Mouse (Mus musculus): ENCODE results near the gene Taok1. TPM values are rescaled to one million over a fixed set of nuclear protein-coding genes. Genes with fewer than 3 reads are reported as not detected.

The Taok1 gene
- polyA plus RNA-seq, 1 experiment from 2014 or later: 32.1 TPM

GRCm38 (mm10) chr11:77514832-77515636, 92.6 kb downstream of the Taok1 start, which contains the start of gene Abhd15:
TSS of gene Abhd15 (plus strand) at chr11:77515121.
- Histone ChIP-seq H3K4me3 (ENCODE audit: low read depth, low read length) (peak within 1 kb of the TSS; percentile 40), H3K27me3 (ENCODE audit: control insufficient read depth, insufficient read depth, low read length) (peaks cover 12% of the 10 kb centered on the region), H3K36me3 (ENCODE audit: control insufficient read depth, insufficient read depth, low read length) (no peaks in the 10 kb centered on the region), H3K9ac (replicated peaks; ENCODE audit: low read depth, low read length) (peak within 1 kb of the TSS; percentile 39), H3K4me2 (ENCODE audit: low read depth, low read length) (peak within 1 kb of the TSS; percentile 89), H3K4me1 (ENCODE audit: control insufficient read depth, insufficient read depth, low read length) (peaks cover 17% of the 10 kb centered on the region), H3K9me3 (ENCODE audit: control insufficient read depth, low read length) (no peaks in the 10 kb centered on the region), H3K27ac (ENCODE audit: low read depth, low read length) (no peak within 1 kb of the TSS)
- WGBS: 1% methylated on average over 48 of the region's 72 CpGs
- peak; percentile 57 for ATAC-seq (ENCODE audit: low read depth)

- Histone ChIP-seq H3K27me3 (ENCODE audit: control insufficient read depth, insufficient read depth, low read length) (peaks cover 12% of the 10 kb centered on the region), H3K27ac (ENCODE audit: low read depth, low read length) (no peak overlapping the region), H3K9ac (replicated peaks; ENCODE audit: low read depth, low read length) (peak overlapping the region; percentile 39; the same call in 1 of the 2 replicates), H3K4me1 (ENCODE audit: control insufficient read depth, insufficient read depth, low read length) (peaks cover 17% of the 10 kb centered on the region), H3K36me3 (ENCODE audit: control insufficient read depth, insufficient read depth, low read length) (no peaks in the 10 kb centered on the region), H3K9me3 (ENCODE audit: control insufficient read depth, low read length) (no peaks in the 10 kb centered on the region), H3K4me2 (ENCODE audit: low read depth, low read length) (peak overlapping the region; percentile 89), H3K4me3 (ENCODE audit: low read depth, low read length) (peak overlapping the region; percentile 40)
- WGBS: 7% methylated on average over 19 of the region's 19 CpGs
- no peak for ATAC-seq (ENCODE audit: low read depth)
Observed at GRCm38 (mm10) chr11:77514281-77514831, 93.3 kb downstream of the Taok1 start.

GRCm38 (mm10) chr11:77513811-77514170, 93.8 kb downstream of the Taok1 start:
- peak overlapping the region; percentile 92 for H3K4me2 ChIP-seq (ENCODE audit: low read depth, low read length)
- no peaks in the 10 kb centered on the region for H3K9me3 ChIP-seq (ENCODE audit: control insufficient read depth, low read length)
- 5% methylated on average over 10 of the region's 10 CpGs for WGBS
- ATAC-seq (ENCODE audit: low read depth): no peak
- peaks cover 17% of the 10 kb centered on the region for H3K4me1 ChIP-seq (ENCODE audit: control insufficient read depth, insufficient read depth, low read length)
- peaks cover 12% of the 10 kb centered on the region for H3K27me3 ChIP-seq (ENCODE audit: control insufficient read depth, insufficient read depth, low read length)
- no peak overlapping the region for H3K27ac ChIP-seq (ENCODE audit: low read depth, low read length)
- peak overlapping the region; percentile 58 for H3K4me3 ChIP-seq (ENCODE audit: low read depth, low read length)
- no peaks in the 10 kb centered on the region for H3K36me3 ChIP-seq (ENCODE audit: control insufficient read depth, insufficient read depth, low read length)
- H3K9ac ChIP-seq (replicated peaks; ENCODE audit: low read depth, low read length): no peak overlapping the region

- Histone ChIP-seq H3K4me3 (ENCODE audit: low read depth, low read length) (peak overlapping the region; percentile 58), H3K4me2 (ENCODE audit: low read depth, low read length) (peak overlapping the region; percentile 92), H3K4me1 (ENCODE audit: control insufficient read depth, insufficient read depth, low read length) (peaks cover 21% of the 10 kb centered on the region), H3K9ac (replicated peaks; ENCODE audit: low read depth, low read length) (peak overlapping the region; percentile 61), H3K9me3 (ENCODE audit: control insufficient read depth, low read length) (no peaks in the 10 kb centered on the region), H3K27ac (ENCODE audit: low read depth, low read length) (no peak overlapping the region), H3K36me3 (ENCODE audit: control insufficient read depth, insufficient read depth, low read length) (no peaks in the 10 kb centered on the region), H3K27me3 (ENCODE audit: control insufficient read depth, insufficient read depth, low read length) (peaks cover 12% of the 10 kb centered on the region)
- ATAC-seq (ENCODE audit: low read depth): peak; percentile 56
- WGBS: under 1% methylated on average over 62 of the region's 84 CpGs
Observed at GRCm38 (mm10) chr11:77512891-77513810, 94.5 kb downstream of the Taok1 start.

GRCm38 (mm10) chr11:77511336-77511735, 96.3 kb downstream of the Taok1 start:
- H3K4me3 ChIP-seq (ENCODE audit: low read depth, low read length): no peak overlapping the region
- no peak overlapping the region for H3K9ac ChIP-seq (replicated peaks; ENCODE audit: low read depth, low read length)
- H3K27ac ChIP-seq (ENCODE audit: low read depth, low read length): no peak overlapping the region
- 84% methylated on average over 5 of the region's 5 CpGs for WGBS
- H3K9me3 ChIP-seq (ENCODE audit: control insufficient read depth, low read length): no peaks in the 10 kb centered on the region
- H3K4me1 ChIP-seq (ENCODE audit: control insufficient read depth, insufficient read depth, low read length): peaks cover 21% of the 10 kb centered on the region
- no peak overlapping the region for H3K4me2 ChIP-seq (ENCODE audit: low read depth, low read length)
- ATAC-seq (ENCODE audit: low read depth): no peak
- peaks cover 10% of the 10 kb centered on the region for H3K27me3 ChIP-seq (ENCODE audit: control insufficient read depth, insufficient read depth, low read length)
- peaks cover 14% of the 10 kb centered on the region for H3K36me3 ChIP-seq (ENCODE audit: control insufficient read depth, insufficient read depth, low read length)

DNA sequence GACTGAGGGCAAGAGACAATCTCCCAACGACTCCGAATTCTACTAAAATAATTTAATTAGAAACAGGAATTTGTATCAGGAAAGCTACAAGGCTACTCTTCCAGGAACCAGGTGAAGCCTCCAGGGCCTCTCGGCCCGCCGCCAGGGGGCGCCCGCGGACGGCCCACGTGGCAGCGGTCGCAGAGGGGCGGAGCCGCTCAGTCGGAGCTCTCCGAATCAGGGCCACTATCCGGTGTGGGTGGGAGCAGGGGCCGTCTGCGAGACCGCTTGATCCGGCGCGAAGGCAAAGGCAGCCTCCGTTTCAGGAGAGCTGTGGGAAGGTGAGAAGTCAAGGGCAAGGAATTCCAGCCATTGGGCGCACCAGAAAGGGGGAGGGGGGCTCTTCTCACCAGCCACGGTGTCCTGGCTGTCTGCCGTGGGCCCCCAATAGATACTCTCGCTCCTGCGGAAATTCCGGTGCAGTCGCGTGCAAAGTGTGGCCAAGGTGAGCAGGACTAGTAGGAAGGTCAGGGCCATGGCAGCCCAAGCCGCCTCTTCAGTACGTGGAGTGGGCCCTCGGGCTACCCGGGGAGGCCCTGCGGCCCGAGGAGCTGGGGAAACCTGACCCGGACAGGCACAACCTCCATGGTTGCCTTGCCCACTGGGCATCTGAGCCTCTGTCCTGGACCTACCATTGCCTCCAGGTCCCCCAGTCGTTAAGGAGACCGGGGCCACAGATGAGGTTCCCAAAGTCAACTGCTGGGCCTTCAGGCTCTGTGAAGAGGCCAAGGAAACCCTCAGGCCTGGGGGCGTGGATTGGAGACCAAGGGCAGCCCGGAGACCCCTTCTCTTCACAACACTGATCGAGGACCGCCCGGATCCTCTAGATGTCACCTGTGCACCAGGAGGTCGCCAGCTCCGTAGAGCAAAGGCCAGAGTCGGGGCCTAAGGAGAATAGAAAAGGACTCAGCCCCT, 99.3 kb downstream of the Taok1 start:
- Histone ChIP-seq H3K36me3 (ENCODE audit: control insufficient read depth, insufficient read depth, low read length) (peaks cover 43% of the 10 kb centered on the region), H3K27me3 (ENCODE audit: control insufficient read depth, insufficient read depth, low read length) (no peaks in the 10 kb centered on the region), H3K4me3 (ENCODE audit: low read depth, low read length) (peak overlapping the region; percentile 21), H3K4me1 (ENCODE audit: control insufficient read depth, insufficient read depth, low read length) (0 out of 2 replicates have a peak, but pooled peaks cover 4% of the 10 kb centered on the region), H3K27ac (ENCODE audit: low read depth, low read length) (no peak overlapping the region), H3K4me2 (ENCODE audit: low read depth, low read length) (peak overlapping the region; percentile 55), H3K9ac (replicated peaks; ENCODE audit: low read depth, low read length) (peak overlapping the region; percentile 50; the same call in 1 of the 2 replicates), H3K9me3 (ENCODE audit: control insufficient read depth, low read length) (no peaks in the 10 kb centered on the region)
- WGBS: 20% methylated on average over 49 of the region's 49 CpGs
- ATAC-seq (ENCODE audit: low read depth): peak; percentile 50; the same call in 1 of the 2 replicates

GRCm38 (mm10) chr11:77507426-77507825, 100.2 kb downstream of the Taok1 start:
- peaks cover 52% of the 10 kb centered on the region for H3K36me3 ChIP-seq (ENCODE audit: control insufficient read depth, insufficient read depth, low read length)
- no peak overlapping the region for H3K27ac ChIP-seq (ENCODE audit: low read depth, low read length)
- no peak overlapping the region for H3K9ac ChIP-seq (replicated peaks; ENCODE audit: low read depth, low read length)
- H3K9me3 ChIP-seq (ENCODE audit: control insufficient read depth, low read length): no peaks in the 10 kb centered on the region
- H3K4me1 ChIP-seq (ENCODE audit: control insufficient read depth, insufficient read depth, low read length): 0 out of 2 replicates have a peak, but pooled peaks cover 4% of the 10 kb centered on the region
- H3K4me2 ChIP-seq (ENCODE audit: low read depth, low read length): no peak overlapping the region
- no peak overlapping the region for H3K4me3 ChIP-seq (ENCODE audit: low read depth, low read length)
- H3K27me3 ChIP-seq (ENCODE audit: control insufficient read depth, insufficient read depth, low read length): no peaks in the 10 kb centered on the region
- ATAC-seq (ENCODE audit: low read depth): peak; percentile 31; the same call in 1 of the 2 replicates
- 77% methylated on average over 4 of the region's 4 CpGs for WGBS

DNA sequence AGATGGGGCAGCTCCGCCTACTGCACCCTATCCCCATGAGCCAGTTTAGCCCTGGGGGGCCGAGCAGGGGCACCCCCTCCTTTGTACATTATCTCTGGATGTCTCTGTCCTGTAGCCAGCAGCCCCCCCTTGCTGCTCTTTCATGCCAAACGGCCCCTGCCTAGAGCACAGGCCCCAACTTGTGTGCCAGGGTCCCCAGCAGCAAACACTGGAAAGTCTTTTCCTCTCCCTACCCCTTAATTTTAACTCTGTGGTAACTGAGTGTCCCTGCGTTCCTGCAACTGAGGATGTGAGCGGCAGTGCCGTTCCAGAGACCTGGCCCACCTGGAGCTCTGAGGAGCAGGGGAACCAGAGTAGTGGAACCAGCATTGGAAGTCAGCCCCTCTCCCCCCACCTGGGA, 100.7 kb downstream of the Taok1 start:
- peaks cover 52% of the 10 kb centered on the region for H3K36me3 ChIP-seq (ENCODE audit: control insufficient read depth, insufficient read depth, low read length)

More for the DNA sequence above, 100.7 kb downstream of the Taok1 start:
- H3K9ac ChIP-seq (replicated peaks; ENCODE audit: low read depth, low read length): no peak overlapping the region
- no peak overlapping the region for H3K4me2 ChIP-seq (ENCODE audit: low read depth, low read length)
- H3K4me3 ChIP-seq (ENCODE audit: low read depth, low read length): no peak overlapping the region
- 92% methylated on average over 6 of the region's 6 CpGs for WGBS
- no peaks in the 10 kb centered on the region for H3K9me3 ChIP-seq (ENCODE audit: control insufficient read depth, low read length)
- H3K4me1 ChIP-seq (ENCODE audit: control insufficient read depth, insufficient read depth, low read length): 0 out of 2 replicates have a peak, but pooled peaks cover 4% of the 10 kb centered on the region
- no peak for ATAC-seq (ENCODE audit: low read depth)
- H3K27ac ChIP-seq (ENCODE audit: low read depth, low read length): no peak overlapping the region
- H3K27me3 ChIP-seq (ENCODE audit: control insufficient read depth, insufficient read depth, low read length): no peaks in the 10 kb centered on the region
